Mouse (Mus musculus): Measurements from ENCODE around the gene Tgfbr3l. TPM values are rescaled to one million over a fixed set of nuclear protein-coding genes. Genes with fewer than 3 reads are reported as not detected.

The Tgfbr3l gene
- total RNA-seq, 1 experiment, result 1.1 TPM

DNA sequence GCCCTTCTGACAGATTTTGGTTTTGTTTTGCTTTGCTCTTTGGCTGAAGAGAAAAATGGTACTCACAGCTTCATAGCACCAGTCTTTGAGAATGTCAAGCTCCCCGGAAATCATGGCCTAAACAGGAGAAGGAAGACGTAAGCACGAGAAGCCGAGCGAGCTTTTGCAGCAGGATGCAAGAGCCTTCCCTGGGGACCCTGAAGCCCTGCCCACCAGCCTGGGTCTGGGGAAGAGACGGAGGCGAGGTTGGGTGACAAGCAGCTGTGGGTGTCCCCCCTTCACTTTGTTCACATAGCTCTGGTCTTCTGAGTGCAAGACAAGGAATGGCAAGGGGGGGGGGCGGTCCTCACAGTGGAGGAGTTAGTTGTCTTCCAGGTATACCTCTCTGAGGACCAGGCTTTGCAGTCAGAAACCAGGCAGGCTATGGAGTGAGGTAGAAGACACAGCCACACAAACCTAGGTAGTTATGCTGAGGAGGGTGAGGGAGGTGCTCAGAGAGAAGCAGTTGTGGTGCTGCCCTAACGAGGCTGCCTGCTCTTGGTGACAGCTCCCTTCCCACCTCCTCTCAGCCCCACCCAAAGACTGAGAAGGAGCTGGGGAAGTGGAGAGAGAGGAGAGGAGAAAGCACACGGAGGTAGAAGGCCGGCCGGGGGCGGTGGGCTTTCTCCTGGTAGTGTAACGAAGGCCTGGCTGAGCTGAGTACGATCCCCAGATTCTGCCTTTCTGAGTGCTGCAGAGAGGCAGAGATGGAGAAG, 17.3 kb downstream of the Tgfbr3l start:
- H3K4me3 ChIP-seq (ENCODE audit: insufficient read depth in 1 of 2, low read depth in 1 of 2, low read length in 2 of 2, poor library complexity in 1 of 2, severe bottlenecking in 1 of 2), result no peak overlapping the region
- H3K4me1 ChIP-seq (ENCODE audit: control insufficient read depth in 2 of 2, insufficient read depth in 2 of 2, low read length in 2 of 2, poor library complexity in 1 of 2), result no peaks in the 10 kb centered on the region
- peaks cover 63% of the 10 kb centered on the region for H3K36me3 ChIP-seq (ENCODE audit: control insufficient read depth, insufficient read depth, low read length, poor library complexity, severe bottlenecking)
- H3K9me3 ChIP-seq (ENCODE audit: control insufficient read depth, insufficient read depth, low read depth, low read length), result no peaks in the 10 kb centered on the region
- in situ Hi-C loops (cut with MboI; ENCODE audit: low sequenced_read_pairs in 2 of 2, unreplicated experiment in 2 of 2), result no loop called here
- TF ChIP-seq HCFC1 (IDR thresholded peaks at IDR 0.05; ENCODE audit: borderline replicate concordance, insufficient read depth, low read length) (no peak), ZNF384 (IDR thresholded peaks at IDR 0.05; ENCODE audit: low read depth, low read length) (no peak), CHD2 (IDR thresholded peaks at IDR 0.05; ENCODE audit: low read depth, low read length) (no peak), ZC3H11A (IDR thresholded peaks at IDR 0.05; ENCODE audit: borderline replicate concordance, low read depth, low read length) (no peak), MAFK (IDR thresholded peaks at IDR 0.05; ENCODE audit: insufficient read depth, low read depth, low read length) (no peak)
- H3K9ac ChIP-seq (ENCODE audit: insufficient read depth, low read depth, low read length, poor library complexity, severe bottlenecking), result no peak overlapping the region
- no peak overlapping the region for H3K27ac ChIP-seq (ENCODE audit: insufficient read depth, low read depth, low read length, poor library complexity, severe bottlenecking)
- no peak for DNase-seq (ENCODE audit: low read depth, low spot score)

DNA sequence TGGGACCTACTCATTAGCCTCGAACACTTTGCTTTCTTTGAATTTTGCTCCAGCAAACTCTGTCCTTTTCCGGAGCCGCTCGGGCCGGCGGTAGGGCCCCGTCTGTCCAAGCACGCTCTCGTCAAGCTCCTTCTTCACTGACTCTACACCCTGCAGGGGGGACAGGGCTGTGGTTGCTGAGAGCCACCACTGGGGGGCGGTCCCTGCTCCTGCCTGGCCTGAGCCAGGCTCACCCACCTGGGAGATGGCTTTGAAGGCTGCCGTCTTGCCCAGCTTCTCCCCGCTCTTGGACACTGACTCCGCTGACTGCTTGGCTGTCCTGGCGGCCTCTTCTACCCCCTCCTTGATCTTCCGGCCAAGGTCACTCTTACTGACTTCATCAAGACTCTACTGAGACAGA, 19.6 kb downstream of the Tgfbr3l start:
- DNase-seq (ENCODE audit: low read depth, low spot score), result no peak

DNA sequence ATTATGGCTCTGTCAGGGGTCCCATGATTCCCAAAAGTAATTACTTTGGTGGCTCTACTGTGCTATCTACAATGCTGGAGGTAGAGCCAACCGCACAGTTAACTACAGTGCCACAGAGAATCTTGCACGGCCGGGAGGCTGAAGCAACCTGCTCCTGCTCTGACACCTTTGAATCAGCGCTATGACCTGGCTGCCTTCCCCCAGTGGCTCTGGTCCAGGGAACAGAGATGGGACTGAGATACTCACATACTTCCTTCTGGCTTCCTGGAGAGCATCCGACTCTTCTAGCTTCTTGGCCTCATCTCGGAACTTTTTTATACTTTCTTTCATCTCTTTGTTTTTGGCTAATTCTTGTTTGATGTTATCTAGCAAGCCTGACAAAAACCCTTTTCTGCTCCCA, 21.6 kb downstream of the Tgfbr3l start:
- in situ Hi-C loops (cut with MboI; ENCODE audit: low sequenced_read_pairs in 2 of 2, unreplicated experiment in 2 of 2), result no loop called here
- TF ChIP-seq HCFC1 (IDR thresholded peaks at IDR 0.05; ENCODE audit: borderline replicate concordance, insufficient read depth, low read length) (no peak), ZNF384 (IDR thresholded peaks at IDR 0.05; ENCODE audit: low read depth, low read length) (no peak), CHD2 (IDR thresholded peaks at IDR 0.05; ENCODE audit: low read depth, low read length) (no peak), ZC3H11A (IDR thresholded peaks at IDR 0.05; ENCODE audit: borderline replicate concordance, low read depth, low read length) (no peak), MAFK (IDR thresholded peaks at IDR 0.05; ENCODE audit: insufficient read depth, low read depth, low read length) (no peak)
- H3K27ac ChIP-seq (ENCODE audit: insufficient read depth, low read depth, low read length, poor library complexity, severe bottlenecking), result no peak overlapping the region
- no peaks in the 10 kb centered on the region for H3K9me3 ChIP-seq (ENCODE audit: control insufficient read depth, insufficient read depth, low read depth, low read length)
- no peak overlapping the region for H3K9ac ChIP-seq (ENCODE audit: insufficient read depth, low read depth, low read length, poor library complexity, severe bottlenecking)
- peaks cover 51% of the 10 kb centered on the region for H3K36me3 ChIP-seq (ENCODE audit: control insufficient read depth, insufficient read depth, low read length, poor library complexity, severe bottlenecking)
- H3K4me3 ChIP-seq (ENCODE audit: insufficient read depth in 1 of 2, low read depth in 1 of 2, low read length in 2 of 2, poor library complexity in 1 of 2, severe bottlenecking in 1 of 2), result no peak overlapping the region
- no peak for DNase-seq (ENCODE audit: low read depth, low spot score)
- H3K4me1 ChIP-seq (ENCODE audit: control insufficient read depth in 2 of 2, insufficient read depth in 2 of 2, low read length in 2 of 2, poor library complexity in 1 of 2), result peaks cover 0 to 3% of the 10 kb centered on the region in 2 experiments; a peak in 1 of 4 replicates

More for the DNA sequence above, 19.6 kb downstream of the Tgfbr3l start:
- no peak overlapping the region for H3K9ac ChIP-seq (ENCODE audit: insufficient read depth, low read depth, low read length, poor library complexity, severe bottlenecking)
- H3K9me3 ChIP-seq (ENCODE audit: control insufficient read depth, insufficient read depth, low read depth, low read length), result no peaks in the 10 kb centered on the region
- in situ Hi-C loops (cut with MboI; ENCODE audit: low sequenced_read_pairs in 2 of 2, unreplicated experiment in 2 of 2), result no loop called here
- no peak overlapping the region for H3K27ac ChIP-seq (ENCODE audit: insufficient read depth, low read depth, low read length, poor library complexity, severe bottlenecking)
- TF ChIP-seq ZNF384 (IDR thresholded peaks at IDR 0.05; ENCODE audit: low read depth, low read length) (no peak), ZC3H11A (IDR thresholded peaks at IDR 0.05; ENCODE audit: borderline replicate concordance, low read depth, low read length) (peak; percentile 22; the same call in 1 of the 2 replicates), HCFC1 (IDR thresholded peaks at IDR 0.05; ENCODE audit: borderline replicate concordance, insufficient read depth, low read length) (no peak), MAFK (IDR thresholded peaks at IDR 0.05; ENCODE audit: insufficient read depth, low read depth, low read length) (no peak), CHD2 (IDR thresholded peaks at IDR 0.05; ENCODE audit: low read depth, low read length) (no peak)
- H3K36me3 ChIP-seq (ENCODE audit: control insufficient read depth, insufficient read depth, low read length, poor library complexity, severe bottlenecking), result peaks cover 53% of the 10 kb centered on the region
- no peaks in the 10 kb centered on the region for H3K4me1 ChIP-seq (ENCODE audit: control insufficient read depth in 2 of 2, insufficient read depth in 2 of 2, low read length in 2 of 2, poor library complexity in 1 of 2)
- no peak overlapping the region for H3K4me3 ChIP-seq (ENCODE audit: insufficient read depth in 1 of 2, low read depth in 1 of 2, low read length in 2 of 2, poor library complexity in 1 of 2, severe bottlenecking in 1 of 2)

DNA sequence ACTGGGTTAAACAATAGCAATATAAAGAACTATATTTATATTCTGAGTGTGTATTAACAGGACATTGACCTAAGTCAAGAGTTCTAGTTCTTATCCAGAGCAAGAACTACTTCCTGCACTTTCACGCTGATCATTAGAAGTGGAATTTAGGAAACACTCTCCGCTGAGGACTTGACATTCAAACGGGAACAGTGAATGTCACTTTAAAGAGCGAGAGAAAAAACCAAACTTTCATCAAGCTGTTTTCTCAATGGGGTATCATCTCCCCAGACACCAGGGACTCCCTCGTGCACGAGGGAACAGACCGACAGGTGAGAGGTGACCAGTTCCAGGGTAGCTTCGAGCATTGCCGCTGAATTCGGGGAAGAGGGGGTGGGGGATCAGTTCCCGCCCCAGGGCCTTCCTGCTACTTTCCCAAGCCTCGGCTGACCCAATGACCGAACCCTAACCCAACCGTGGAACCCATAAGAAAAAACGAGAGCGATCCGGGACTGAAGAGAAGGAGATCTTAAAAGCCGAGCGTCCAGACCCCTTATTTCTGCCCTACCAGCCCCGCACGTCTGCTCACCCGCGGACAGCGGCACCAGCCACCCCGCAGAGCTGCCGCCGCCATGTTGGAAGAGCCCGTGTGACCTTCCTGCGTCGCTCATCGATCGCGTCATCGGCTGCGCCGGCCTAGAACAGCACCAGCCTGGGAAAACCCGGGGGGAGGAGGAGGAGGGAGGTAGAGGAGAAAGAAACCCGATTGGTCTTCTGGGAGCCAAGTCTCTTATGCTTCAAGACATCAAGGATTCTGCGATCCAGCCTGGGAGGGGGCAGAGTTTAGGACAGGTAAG, 27.5 kb downstream of the Tgfbr3l start, which contains the start of gene Timm44:
TSS of gene Timm44 (minus strand) at position 639 of the 836 bp plus-strand sequence.
- Histone ChIP-seq H3K9ac (ENCODE audit: insufficient read depth, low read depth, low read length, poor library complexity, severe bottlenecking) (peak within 1 kb of the TSS; percentile 90), H3K27ac (ENCODE audit: insufficient read depth, low read depth, low read length, poor library complexity, severe bottlenecking) (no peak within 1 kb of the TSS; the same call in 1 of the 2 replicates), H3K9me3 (ENCODE audit: control insufficient read depth, insufficient read depth, low read depth, low read length) (no peaks in the 10 kb centered on the region), H3K4me3 (ENCODE audit: insufficient read depth in 1 of 2, low read depth in 1 of 2, low read length in 2 of 2, poor library complexity in 1 of 2, severe bottlenecking in 1 of 2) (peak within 1 kb of the TSS; percentile 84 to 92), H3K4me1 (ENCODE audit: control insufficient read depth in 2 of 2, insufficient read depth in 2 of 2, low read length in 2 of 2, poor library complexity in 1 of 2) (peaks cover 0 to 5% of the 10 kb centered on the region in 2 experiments; a peak in 2 of 4 replicates), H3K36me3 (ENCODE audit: control insufficient read depth, insufficient read depth, low read length, poor library complexity, severe bottlenecking) (peaks cover 10% of the 10 kb centered on the region)
- DNase-seq (ENCODE audit: low read depth, low spot score), result peak; percentile 96
- TF ChIP-seq HCFC1 (IDR thresholded peaks at IDR 0.05; ENCODE audit: borderline replicate concordance, insufficient read depth, low read length) (peak; percentile 85), MAFK (IDR thresholded peaks at IDR 0.05; ENCODE audit: insufficient read depth, low read depth, low read length) (no peak), ZC3H11A (IDR thresholded peaks at IDR 0.05; ENCODE audit: borderline replicate concordance, low read depth, low read length) (no peak), ZNF384 (IDR thresholded peaks at IDR 0.05; ENCODE audit: low read depth, low read length) (0 out of 2 replicates have a peak, but pooled peaks have one; percentile 7), CHD2 (IDR thresholded peaks at IDR 0.05; ENCODE audit: low read depth, low read length) (no peak)
- in situ Hi-C loops (cut with MboI; ENCODE audit: low sequenced_read_pairs in 2 of 2, unreplicated experiment in 2 of 2), result no loop called here
